Mouse (Mus musculus): Measurements from ENCODE around the gene Irf6. TPM values are rescaled to one million over a fixed set of nuclear protein-coding genes. Genes with fewer than 3 reads are reported as not detected.

Gene Irf6
- polyA plus RNA-seq, 1 experiment from 2014 or later, result 18.6 TPM

DNA sequence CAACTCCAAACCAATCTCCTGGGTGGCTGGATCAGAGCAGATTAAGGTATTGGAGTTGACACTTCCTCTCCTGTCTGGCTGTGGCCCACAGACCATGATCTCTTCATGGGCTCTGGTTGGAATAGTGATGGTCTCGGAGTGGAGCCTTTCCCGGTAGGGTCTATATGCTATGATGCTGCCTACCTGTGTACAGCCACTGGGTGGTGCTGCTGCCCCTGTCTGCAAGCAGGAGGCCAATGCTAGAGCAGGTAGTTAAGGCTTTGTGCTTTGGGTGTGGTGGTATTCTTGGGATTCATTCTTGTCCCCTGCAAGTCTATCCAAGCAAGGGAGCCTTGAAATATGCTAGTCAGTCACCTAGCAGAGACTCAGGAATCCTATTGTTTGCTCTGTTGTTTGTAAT lies 55.3 kb downstream of the Irf6 start:
- Histone ChIP-seq H3K36me3 (ENCODE audit: insufficient read depth, low read length) (no peaks in the 10 kb centered on the region), H3K4me1 (ENCODE audit: insufficient read depth, low read length) (no peaks in the 10 kb centered on the region), H3K4me3 (ENCODE audit: low read length) (no peak overlapping the region), H3K27ac (ENCODE audit: low read length) (no peak overlapping the region), H3K27me3 (ENCODE audit: insufficient read depth, low read length) (no peaks in the 10 kb centered on the region), H3K9ac (replicated peaks; ENCODE audit: low read length) (no peak overlapping the region), H3K4me2 (replicated peaks; ENCODE audit: low read depth, low read length) (no peak overlapping the region), H3K9me3 (ENCODE audit: low read length) (no peaks in the 10 kb centered on the region)
- ATAC-seq (ENCODE audit: low FRiP score, low TSS enrichment), result peak; percentile 54; the same call in 1 of the 2 replicates
- WGBS, result 37% methylated on average over 2 of the region's 2 CpGs

GRCm38 (mm10) chr1:193211371-193211770 lies 58.5 kb downstream of the Irf6 start:
- 66% methylated on average over 5 of the region's 5 CpGs for WGBS
- Histone ChIP-seq H3K9me3 (ENCODE audit: low read length) (no peaks in the 10 kb centered on the region), H3K9ac (replicated peaks; ENCODE audit: low read length) (no peak overlapping the region), H3K36me3 (ENCODE audit: insufficient read depth, low read length) (no peaks in the 10 kb centered on the region), H3K4me1 (ENCODE audit: insufficient read depth, low read length) (no peaks in the 10 kb centered on the region), H3K27ac (ENCODE audit: low read length) (no peak overlapping the region), H3K27me3 (ENCODE audit: insufficient read depth, low read length) (no peaks in the 10 kb centered on the region), H3K4me2 (replicated peaks; ENCODE audit: low read depth, low read length) (no peak overlapping the region), H3K4me3 (ENCODE audit: low read length) (no peak overlapping the region)
- ATAC-seq (ENCODE audit: low FRiP score, low TSS enrichment), result no peak

DNA sequence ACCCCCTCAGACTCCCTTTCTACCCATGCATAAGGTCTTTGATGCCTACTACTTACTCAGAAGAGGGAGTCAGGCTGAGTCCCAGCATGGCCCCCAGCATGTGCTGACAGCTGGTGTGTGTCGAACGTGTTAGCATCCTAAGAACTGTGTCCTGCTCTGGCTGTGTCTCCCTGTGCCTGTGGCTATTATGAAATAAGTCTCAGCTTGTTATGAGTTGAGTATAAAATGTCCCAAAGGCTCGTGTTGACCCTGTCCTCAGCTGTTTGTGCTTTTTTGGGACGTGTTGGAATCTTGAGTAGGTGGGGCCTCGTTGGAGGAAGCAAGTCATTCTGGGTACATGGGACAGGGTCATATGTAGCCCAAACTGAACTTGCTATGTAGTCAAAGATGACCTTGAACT lies 61.1 kb downstream of the Irf6 start:
- WGBS, result 67% methylated on average over 5 of the region's 5 CpGs
- no peak for ATAC-seq (ENCODE audit: low FRiP score, low TSS enrichment)
- Histone ChIP-seq H3K27me3 (ENCODE audit: insufficient read depth, low read length) (no peaks in the 10 kb centered on the region), H3K4me2 (replicated peaks; ENCODE audit: low read depth, low read length) (no peak overlapping the region), H3K9me3 (ENCODE audit: low read length) (no peaks in the 10 kb centered on the region), H3K4me1 (ENCODE audit: insufficient read depth, low read length) (no peaks in the 10 kb centered on the region), H3K27ac (ENCODE audit: low read length) (no peak overlapping the region), H3K4me3 (ENCODE audit: low read length) (no peak overlapping the region), H3K9ac (replicated peaks; ENCODE audit: low read length) (no peak overlapping the region), H3K36me3 (ENCODE audit: insufficient read depth, low read length) (no peaks in the 10 kb centered on the region)

DNA sequence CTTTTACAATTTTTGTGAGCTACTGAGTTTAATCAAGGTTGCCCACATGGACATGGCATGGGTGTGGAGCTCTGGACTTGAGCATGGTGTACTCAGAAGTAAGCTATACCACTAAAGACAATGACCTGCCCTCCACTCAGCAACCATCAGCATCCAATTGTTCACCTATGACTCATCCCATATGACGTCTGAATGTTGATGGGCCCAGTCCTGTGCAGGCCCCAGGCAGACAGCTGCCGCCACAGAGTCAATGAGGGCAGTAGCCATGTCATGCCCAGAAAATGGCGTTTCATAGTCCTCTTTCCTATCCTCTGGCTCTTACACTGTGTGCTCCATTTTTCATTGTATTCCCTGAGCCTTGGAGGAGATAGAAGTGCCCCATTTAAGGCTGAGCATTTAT lies 63.1 kb downstream of the Irf6 start:
- Histone ChIP-seq H3K4me2 (replicated peaks; ENCODE audit: low read depth, low read length) (no peak overlapping the region), H3K27ac (ENCODE audit: low read length) (no peak overlapping the region)
- WGBS, result 72% methylated on average over 3 of the region's 3 CpGs

GRCm38 (mm10) chr1:193220408-193220807 lies 67.5 kb downstream of the Irf6 start:
- Histone ChIP-seq H3K9me3 (ENCODE audit: low read length) (no peaks in the 10 kb centered on the region), H3K4me1 (ENCODE audit: insufficient read depth, low read length) (peaks cover 2% of the 10 kb centered on the region; the same call in 1 of the 2 replicates), H3K27ac (ENCODE audit: low read length) (no peak overlapping the region), H3K4me3 (ENCODE audit: low read length) (no peak overlapping the region), H3K27me3 (ENCODE audit: insufficient read depth, low read length) (no peaks in the 10 kb centered on the region), H3K4me2 (replicated peaks; ENCODE audit: low read depth, low read length) (no peak overlapping the region), H3K36me3 (ENCODE audit: insufficient read depth, low read length) (no peaks in the 10 kb centered on the region), H3K9ac (replicated peaks; ENCODE audit: low read length) (no peak overlapping the region)
- WGBS, result 61% methylated on average over 5 of the region's 5 CpGs
- no peak for ATAC-seq (ENCODE audit: low FRiP score, low TSS enrichment)

More for the DNA sequence above, 63.1 kb downstream of the Irf6 start:
- no peaks in the 10 kb centered on the region for H3K4me1 ChIP-seq (ENCODE audit: insufficient read depth, low read length)
- H3K36me3 ChIP-seq (ENCODE audit: insufficient read depth, low read length), result no peaks in the 10 kb centered on the region
- no peak overlapping the region for H3K9ac ChIP-seq (replicated peaks; ENCODE audit: low read length)
- H3K27me3 ChIP-seq (ENCODE audit: insufficient read depth, low read length), result no peaks in the 10 kb centered on the region
- H3K9me3 ChIP-seq (ENCODE audit: low read length), result no peaks in the 10 kb centered on the region
- H3K4me3 ChIP-seq (ENCODE audit: low read length), result no peak overlapping the region
- ATAC-seq (ENCODE audit: low FRiP score, low TSS enrichment), result no peak; the same call in 1 of the 2 replicates

Other genes with a start within 250 kb of the Irf6 start
- gene Syt14, start 117.3 kb upstream of the Irf6 start, polyA plus RNA-seq (2015; fragmentation: Nextera tagmentation; extraction: Ambion mirVana), result 1.5 and 2.2 TPM in 2 replicates
- gene Diexf, start 22.8 kb upstream of the Irf6 start, polyA plus RNA-seq (2015; fragmentation: Nextera tagmentation; extraction: Ambion mirVana), result 10.0 and 10.3 TPM in 2 replicates
- gene A130010J15Rik, start 14.9 kb downstream of the Irf6 start, polyA plus RNA-seq (2015; fragmentation: Nextera tagmentation; extraction: Ambion mirVana), result 16.1 and 17.1 TPM in 2 replicates
- gene Traf3ip3, start 48.6 kb downstream of the Irf6 start, polyA plus RNA-seq (2015; fragmentation: Nextera tagmentation; extraction: Ambion mirVana), result 2.0 and 2.1 TPM in 2 replicates
- 1.2 and 2.3 TPM in 2 replicates for gene Lamb3, start 54.6 kb downstream of the Irf6 start, polyA plus RNA-seq (2015; fragmentation: Nextera tagmentation; extraction: Ambion mirVana)
- 2.6 and 4.6 TPM in 2 replicates for gene Hsd11b1, start 111.0 kb downstream of the Irf6 start, polyA plus RNA-seq (2015; fragmentation: Nextera tagmentation; extraction: Ambion mirVana)
- gene G0s2, start 120.1 kb downstream of the Irf6 start, polyA plus RNA-seq (2015; fragmentation: Nextera tagmentation; extraction: Ambion mirVana), result 39.8 and 55.9 TPM in 2 replicates
- gene Camk1g, start 217.2 kb downstream of the Irf6 start, polyA plus RNA-seq (2015; fragmentation: Nextera tagmentation; extraction: Ambion mirVana), result 14.1 and 16.2 TPM in 2 replicates

Data from kidney, embryonic 16.5 days (tissue).